Comparison of ENCODE assay signal across 18 mouse cellular contexts in the genomic region with DNA sequence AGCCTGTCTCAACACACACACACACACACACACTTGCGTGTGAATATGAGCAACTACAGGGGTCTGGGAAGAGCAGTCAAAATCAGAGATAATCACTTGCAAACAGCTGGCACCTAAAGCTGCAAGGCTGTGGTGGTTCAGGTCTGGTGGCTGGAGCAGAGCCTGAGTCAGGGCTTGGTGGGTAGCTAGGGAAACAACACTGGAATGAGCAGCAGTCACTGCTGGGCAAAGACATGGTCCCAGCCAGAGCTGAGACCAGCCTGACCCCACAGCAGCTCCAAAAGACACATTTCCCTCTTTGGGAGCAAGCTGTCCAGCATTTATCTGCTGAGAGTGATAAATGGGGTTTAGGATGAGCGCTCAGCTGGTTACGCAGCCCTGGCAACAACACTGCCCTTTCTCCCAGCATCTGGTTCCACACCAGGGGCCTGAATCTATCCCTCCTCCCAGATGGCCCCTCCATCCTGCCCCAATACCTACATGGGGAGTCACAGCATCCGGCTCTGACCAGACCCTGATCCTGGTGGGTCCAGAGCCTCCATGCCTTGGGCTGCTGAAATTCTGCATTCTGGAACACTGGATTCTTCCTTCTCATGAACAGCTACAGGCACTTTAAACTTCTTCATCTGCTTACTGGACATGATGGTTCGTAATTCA. TPM values are rescaled to one million over a fixed set of nuclear protein-coding genes. Genes with fewer than 3 reads are reported as not detected.
A peak's percentile ranks its signal among the peaks of the same experiment; 100 is the strongest.
DNase-seq lines count a peak whose midpoint lies in the region; ATAC-seq and TF ChIP-seq lines count a peak whose summit lies in the region.
"Had no signal": no experiment of that assay in that cellular context is flagged by ENCODE, and none has a peak within 500 bp of the region (broad histone marks: within the 10 kb centered on the region; RNA-seq: fewer than 3 reads in every experiment).

No protein-coding gene starts in this region.

- no peaks in the 10 kb centered on the region for H3K4me1 ChIP-seq in hindbrain, embryonic 11.5 days (replicated peaks; ENCODE audit: control insufficient read depth, insufficient read depth, low read length)
- no peaks in the 10 kb centered on the region for H3K4me1 ChIP-seq in hindbrain, postnatal 0 days (ENCODE audit: insufficient read depth, low read length)
- no peaks in the 10 kb centered on the region for H3K4me1 ChIP-seq in neural tube, embryonic 15.5 days
- no peaks in the 10 kb centered on the region for H3K4me1 ChIP-seq in limb, embryonic 11.5 days (ENCODE audit: control insufficient read depth, insufficient read depth, low read length)
- H3K4me1 ChIP-seq: limb, embryonic 15.5 days had no signal

- H3K9me3 ChIP-seq in hindbrain, embryonic 11.5 days (ENCODE audit: control insufficient read depth, low read length) = no peaks in the 10 kb centered on the region
- no peaks in the 10 kb centered on the region for H3K9me3 ChIP-seq in hindbrain, postnatal 0 days (ENCODE audit: low read length)
- no peaks in the 10 kb centered on the region for H3K9me3 ChIP-seq in neural tube, embryonic 15.5 days (replicated peaks)
- H3K9me3 ChIP-seq in limb, embryonic 11.5 days (ENCODE audit: control insufficient read depth, low read length) = no peaks in the 10 kb centered on the region
- H3K9me3 ChIP-seq: limb, embryonic 15.5 days had no signal

- no peak for ATAC-seq in hindbrain, embryonic 11.5 days (ENCODE audit: low FRiP score)
- no peak for ATAC-seq in hindbrain, postnatal 0 days
- no peak for ATAC-seq in neural tube, embryonic 15.5 days (ENCODE audit: low FRiP score)
- no peak for ATAC-seq in limb, embryonic 11.5 days (ENCODE audit: insufficient number of reproducible peaks, low FRiP score, low TSS enrichment, low read depth)
- ATAC-seq: lung, postnatal 0 days had no signal

- H3K27me3 ChIP-seq in hindbrain, embryonic 11.5 days (ENCODE audit: control insufficient read depth, insufficient read depth, low read length) = no peaks in the 10 kb centered on the region
- H3K27me3 ChIP-seq in hindbrain, postnatal 0 days (ENCODE audit: insufficient read depth, low read length) = no peaks in the 10 kb centered on the region
- H3K27me3 ChIP-seq in neural tube, embryonic 15.5 days (replicated peaks) = no peaks in the 10 kb centered on the region
- no peaks in the 10 kb centered on the region for H3K27me3 ChIP-seq in limb, embryonic 11.5 days (ENCODE audit: control insufficient read depth, insufficient read depth, low read length)
- H3K27me3 ChIP-seq: limb, embryonic 15.5 days had no signal

- no peak overlapping the region for H3K27ac ChIP-seq in hindbrain, embryonic 11.5 days (ENCODE audit: low read depth, low read length)
- H3K27ac ChIP-seq in hindbrain, postnatal 0 days = no peak overlapping the region
- H3K27ac ChIP-seq in neural tube, embryonic 15.5 days (replicated peaks) = no peak overlapping the region
- no peak overlapping the region for H3K27ac ChIP-seq in limb, embryonic 11.5 days (replicated peaks; ENCODE audit: low read depth, low read length)
- H3K27ac ChIP-seq: limb, embryonic 15.5 days had no signal

- no peak overlapping the region for H3K4me3 ChIP-seq in hindbrain, embryonic 11.5 days (ENCODE audit: low read depth, low read length)
- H3K4me3 ChIP-seq in hindbrain, postnatal 0 days (ENCODE audit: low read length) = no peak overlapping the region
- no peak overlapping the region for H3K4me3 ChIP-seq in neural tube, embryonic 15.5 days (replicated peaks)
- no peak overlapping the region for H3K4me3 ChIP-seq in limb, embryonic 11.5 days (ENCODE audit: low read depth, low read length)
- H3K4me3 ChIP-seq: erythroblast, embryonic 14.5 days; limb, embryonic 15.5 days had no signal

- DNase-seq in hindbrain, embryonic 11.5 days (ENCODE audit: low spot score) = peak; percentile 33
- no peak for DNase-seq in hindbrain, postnatal 0 days (ENCODE audit: low spot score)
- DNase-seq in neural tube, embryonic 10.5 days (ENCODE audit: extremely low spot score, low spot score) = peak; percentile 27
- peak; percentile 31 for DNase-seq in limb, embryonic 11.5 days (ENCODE audit: low spot score)
- no peak for DNase-seq in adrenal gland, adult (ENCODE audit: inconsistent age in 2 of 2, low spot score in 1 of 2)
- DNase-seq in thymus, postnatal 14 days = no peak
- DNase-seq: adrenal gland, adult 8-10 months; cerebellum, postnatal 25 days; heart, adult 18-20 months; kidney, postnatal 10 days; right cerebral cortex, postnatal 14 days had no signal

- WGBS in hindbrain, embryonic 11.5 days = 76% methylated on average over 5 of the region's 5 CpGs
- 56% methylated on average over 5 of the region's 5 CpGs for WGBS in hindbrain, postnatal 0 days
- WGBS in neural tube, embryonic 15.5 days = 77% methylated on average over 5 of the region's 5 CpGs
- WGBS in limb, embryonic 11.5 days = 95% methylated on average over 5 of the region's 5 CpGs

- no peaks in the 10 kb centered on the region for H3K36me3 ChIP-seq in hindbrain, embryonic 11.5 days (ENCODE audit: control insufficient read depth, insufficient read depth, low read length)
- no peaks in the 10 kb centered on the region for H3K36me3 ChIP-seq in hindbrain, postnatal 0 days (ENCODE audit: insufficient read depth, low read length)
- H3K36me3 ChIP-seq in neural tube, embryonic 15.5 days = no peaks in the 10 kb centered on the region
- H3K36me3 ChIP-seq in limb, embryonic 11.5 days (ENCODE audit: control insufficient read depth, insufficient read depth, low read length) = no peaks in the 10 kb centered on the region
- H3K36me3 ChIP-seq: limb, embryonic 15.5 days had no signal

- H3K9ac ChIP-seq in hindbrain, embryonic 11.5 days (ENCODE audit: low read depth, low read length) = no peak overlapping the region
- no peak overlapping the region for H3K9ac ChIP-seq in hindbrain, postnatal 0 days (replicated peaks; ENCODE audit: low read length)
- H3K9ac ChIP-seq in neural tube, embryonic 15.5 days (replicated peaks) = no peak overlapping the region
- H3K9ac ChIP-seq in limb, embryonic 11.5 days (ENCODE audit: low read length) = no peak overlapping the region
- H3K9ac ChIP-seq: limb, embryonic 15.5 days had no signal

- TF ChIP-seq CTCF in hindbrain, postnatal 0 days (IDR thresholded peaks at IDR 0.05; ENCODE audit: low read depth) = no peak

- no peak overlapping the region for H3K4me2 ChIP-seq in hindbrain, embryonic 11.5 days (replicated peaks; ENCODE audit: low read depth, low read length)
- H3K4me2 ChIP-seq in hindbrain, postnatal 0 days (ENCODE audit: low read depth, low read length) = no peak overlapping the region
- H3K4me2 ChIP-seq in neural tube, embryonic 15.5 days = no peak overlapping the region
- H3K4me2 ChIP-seq in limb, embryonic 11.5 days (ENCODE audit: low read depth, severe bottlenecking) = no peak overlapping the region
- H3K4me2 ChIP-seq: limb, embryonic 15.5 days had no signal

RNA-seq across cellular contexts. Expression of a gene that starts 25.7 kb away (rescaled TPM):
- polyA plus RNA-seq in hindbrain, embryonic 11.5 days (2014; fragmentation: Nextera tagmentation; extraction: Ambion mirVana) = not detected in 2 replicates
- total RNA-seq in hindbrain, postnatal 0 days (2014; rRNA removed) = not detected in 2 replicates
- not detected in 2 replicates for polyA plus RNA-seq in hindbrain, postnatal 0 days (2015; fragmentation: Nextera tagmentation; extraction: Ambion mirVana)
- 0.44 and 0.61 TPM in 2 replicates for polyA plus RNA-seq in neural tube, embryonic 15.5 days (2015; fragmentation: Nextera tagmentation; extraction: Ambion mirVana)
- not detected in 2 replicates for polyA plus RNA-seq in limb, embryonic 11.5 days (2014; fragmentation: Nextera tagmentation; extraction: Ambion mirVana)
- total RNA-seq: adrenal gland, adult 8-10 months; heart, adult 18-20 months; heart, postnatal 25 days; layer of hippocampus, postnatal 14 days; midbrain, postnatal 0 days had no signal
- polyA plus RNA-seq: erythroblast, embryonic 14.5 days; limb, embryonic 15.5 days; lung, postnatal 0 days; midbrain, postnatal 0 days had no signal

RNA-seq across cellular contexts. Expression of a gene that starts 39.7 kb away (rescaled TPM):
- polyA plus RNA-seq in hindbrain, embryonic 11.5 days (2014; fragmentation: Nextera tagmentation; extraction: Ambion mirVana) = 0.26 and 0.47 TPM in 2 replicates
- total RNA-seq in hindbrain, postnatal 0 days (2014; rRNA removed) = 5.1 and 7.8 TPM in 2 replicates
- 3.3 and 4.1 TPM in 2 replicates for polyA plus RNA-seq in hindbrain, postnatal 0 days (2015; fragmentation: Nextera tagmentation; extraction: Ambion mirVana)
- 1.7 and 2.2 TPM in 2 replicates for polyA plus RNA-seq in neural tube, embryonic 15.5 days (2015; fragmentation: Nextera tagmentation; extraction: Ambion mirVana)
- 0.09 and 0.11 TPM in 2 replicates for polyA plus RNA-seq in limb, embryonic 11.5 days (2014; fragmentation: Nextera tagmentation; extraction: Ambion mirVana)
- polyA plus RNA-seq: erythroblast, embryonic 14.5 days had no signal

RNA-seq across cellular contexts. Expression of a gene that starts 56.6 kb away (rescaled TPM):
- polyA plus RNA-seq in hindbrain, embryonic 11.5 days (2014; fragmentation: Nextera tagmentation; extraction: Ambion mirVana) = 2.1 and 3.7 TPM in 2 replicates
- 3.0 and 4.7 TPM in 2 replicates for total RNA-seq in hindbrain, postnatal 0 days (2014; rRNA removed)
- 2.3 and 2.6 TPM in 2 replicates for polyA plus RNA-seq in hindbrain, postnatal 0 days (2015; fragmentation: Nextera tagmentation; extraction: Ambion mirVana)
- polyA plus RNA-seq in neural tube, embryonic 15.5 days (2015; fragmentation: Nextera tagmentation; extraction: Ambion mirVana) = 3.2 and 4.8 TPM in 2 replicates
- 2.7 and 3.2 TPM in 2 replicates for polyA plus RNA-seq in limb, embryonic 11.5 days (2014; fragmentation: Nextera tagmentation; extraction: Ambion mirVana)
- polyA plus RNA-seq: erythroblast, embryonic 14.5 days had no signal

Comparison
In these comparisons a context has a peak if more than half of its experiments do, and no peak if none do; other contexts are left out.
1. DNase-seq: peak in hindbrain, embryonic 11.5 days (single experiment), neural tube, embryonic 10.5 days (single experiment) and limb, embryonic 11.5 days (single experiment); none in hindbrain, postnatal 0 days (single experiment), adrenal gland, adult (0 of 2) and thymus, postnatal 14 days (single experiment).